Mouse (Mus musculus): Measurements from ENCODE around the gene Rab34.
A peak's percentile ranks its signal among the peaks of the same experiment; 100 is the strongest.
"Not testable (repeated sequence)": the region's sequence is repeated elsewhere in the genome, so short reads cannot be mapped to it uniquely, and the experiment has no call there.

Gene Rab34

GRCm38 (mm10) chr11:78180081-78180761 lies 8.0 kb upstream of the Rab34 start:
- no peak for DNase-seq (ENCODE audit: low spot score in 2 of 2)

GRCm38 (mm10) chr11:78181830-78182357 lies 6.3 kb upstream of the Rab34 start:
- DNase-seq (ENCODE audit: low spot score in 2 of 2): no peak

GRCm38 (mm10) chr11:78182450-78182849 lies 5.8 kb upstream of the Rab34 start:
- no peak for DNase-seq (ENCODE audit: low spot score in 2 of 2)

- peak; percentile 80 to 81 for DNase-seq (ENCODE audit: low spot score in 2 of 2)
These were observed 5.0 kb upstream of the Rab34 start, which contains the start of gene Rpl23a for GRCm38 (mm10) chr11:78182961-78183844. Rpl23a (minus strand) TSS chr11:78183584.

- no peak for DNase-seq (ENCODE audit: low spot score in 2 of 2)
These were observed 4.2 kb upstream of the Rab34 start for GRCm38 (mm10) chr11:78183884-78184514.

- not testable (repeated sequence) for DNase-seq (ENCODE audit: low spot score in 2 of 2)
These were observed 3.5 kb upstream of the Rab34 start for GRCm38 (mm10) chr11:78184702-78185101.

- no peak for DNase-seq (ENCODE audit: low spot score in 2 of 2)
These were observed 1.2 kb downstream of the Rab34 start for GRCm38 (mm10) chr11:78189234-78190040.

GRCm38 (mm10) chr11:78190041-78190440 lies 1.8 kb downstream of the Rab34 start:
- DNase-seq (ENCODE audit: low spot score in 2 of 2): no peak

GRCm38 (mm10) chr11:78193113-78193512 lies 4.9 kb downstream of the Rab34 start, which contains the start of gene Proca1:
Proca1 (plus strand) TSS chr11:78193392.
- DNase-seq (ENCODE audit: low spot score in 2 of 2): no peak

- peak; percentile 67 to 89 for DNase-seq (ENCODE audit: low spot score in 2 of 2)
These were observed 6.3 kb downstream of the Rab34 start for GRCm38 (mm10) chr11:78194411-78195100.

- DNase-seq (ENCODE audit: low spot score in 2 of 2): no peak
These were observed 7.1 kb downstream of the Rab34 start for GRCm38 (mm10) chr11:78195101-78195863.

GRCm38 (mm10) chr11:78202372-78202771 lies 14.1 kb downstream of the Rab34 start:
- DNase-seq (ENCODE audit: low spot score in 2 of 2): no peak

- no peak for DNase-seq (ENCODE audit: low spot score in 2 of 2)
These were observed 16.1 kb downstream of the Rab34 start for GRCm38 (mm10) chr11:78204287-78204686.

GRCm38 (mm10) chr11:78205361-78206206 lies 17.4 kb downstream of the Rab34 start:
- no peak for DNase-seq (ENCODE audit: low spot score in 2 of 2)

- no peak for DNase-seq (ENCODE audit: low spot score in 2 of 2)
These were observed 19.0 kb downstream of the Rab34 start for GRCm38 (mm10) chr11:78207190-78207589.

GRCm38 (mm10) chr11:78209886-78210285 lies 21.7 kb downstream of the Rab34 start:
- DNase-seq (ENCODE audit: low spot score in 2 of 2): no peak

GRCm38 (mm10) chr11:78210615-78211014 lies 22.4 kb downstream of the Rab34 start:
- DNase-seq (ENCODE audit: low spot score in 2 of 2): no peak

GRCm38 (mm10) chr11:78211513-78211912 lies 23.3 kb downstream of the Rab34 start:
- no peak for DNase-seq (ENCODE audit: low spot score in 2 of 2)

Measured in spleen, postnatal 10 days (tissue).